Mouse (Mus musculus): ENCODE results near the gene Trmt2b. TPM values are rescaled to one million over a fixed set of nuclear protein-coding genes. Genes with fewer than 3 reads are reported as not detected.

Gene Trmt2b
- 10 to 100 TPM; 14.6 to 16.4 TPM for total RNA-seq (2023)

GRCm38 (mm10) chrX:134276275-134277160 is at the start of gene Trmt2b:
Trmt2b (minus strand) TSS chrX:134276984.

GRCm38 (mm10) chrX:134307534-134308274 is 30.9 kb upstream of the Trmt2b start, which contains the start of gene Cenpi:
Cenpi (plus strand) TSS chrX:134308084.

DNA sequence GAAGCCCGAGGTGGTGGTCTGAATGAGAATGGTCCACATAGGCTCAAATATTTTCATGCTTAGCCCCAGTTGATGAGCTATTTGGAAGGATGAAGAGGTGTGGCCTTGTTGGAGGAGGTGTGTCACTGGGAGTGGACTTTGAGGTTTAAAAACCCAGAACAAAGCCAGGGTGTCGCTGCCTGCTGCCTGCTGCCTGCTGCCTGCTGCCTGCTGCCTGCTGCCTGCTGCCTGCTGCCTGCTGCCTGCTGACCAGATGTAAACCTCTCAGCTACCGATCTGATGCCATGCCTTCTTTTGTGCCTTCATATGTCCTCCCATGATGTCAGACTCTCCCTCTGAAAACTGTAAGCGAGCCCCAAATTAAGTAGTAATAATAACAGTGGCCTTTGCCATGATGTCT is 54.9 kb downstream of the Trmt2b start, which contains the start of gene Nox1:
Nox1 (minus strand) TSS at position 101 of the 400 bp plus-strand sequence.

DNA sequence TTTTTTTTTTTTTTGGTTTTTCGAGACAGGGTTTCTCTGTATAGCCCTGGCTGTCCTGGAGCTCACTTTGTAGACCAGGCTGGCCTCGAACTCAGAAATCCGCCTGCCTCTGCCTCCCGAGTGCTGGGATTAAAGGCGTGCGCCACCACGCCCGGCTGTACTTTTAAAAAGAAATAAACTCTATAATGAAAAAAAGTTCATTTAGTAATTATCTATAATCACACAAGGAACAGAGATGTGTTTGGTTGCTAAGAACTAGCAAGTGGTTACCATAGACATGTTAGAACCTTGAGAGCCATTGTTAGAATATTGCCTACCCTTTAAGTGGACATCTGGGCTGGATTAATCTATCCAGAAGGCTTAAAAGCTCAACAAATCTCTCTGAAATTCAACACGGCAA is 89.6 kb downstream of the Trmt2b start, which contains the start of gene Arl13a:
Arl13a (plus strand) TSS at position 301 of the 400 bp plus-strand sequence.

Other genes starting within 250 kb of the Trmt2b start
- 10 to 100 TPM; 15.5 to 19.4 TPM for gene Cstf2, start 217.8 kb downstream of the Trmt2b start, total RNA-seq (2023)
- gene Xkrx, start 114.9 kb downstream of the Trmt2b start, total RNA-seq (2023), result under 1 TPM; 0.11 to 0.60 TPM
- not detected for gene Arl13a, start 89.5 kb downstream of the Trmt2b start, total RNA-seq (2023)
- not detected for gene Nox1, start 55.0 kb downstream of the Trmt2b start, total RNA-seq (2023)
- gene Tmem35a, start 18.2 kb upstream of the Trmt2b start, total RNA-seq (2023), result not detected
- 10 to 100 TPM; 11.2 to 13.1 TPM for gene Cenpi, start 31.1 kb upstream of the Trmt2b start, total RNA-seq (2023)
- gene Drp2, start 127.6 kb upstream of the Trmt2b start, total RNA-seq (2023), result under 1 TPM; 0.29 to 0.42 TPM
- not detected for gene Taf7l, start 199.5 kb upstream of the Trmt2b start, total RNA-seq (2023)